Mouse (Mus musculus) liver, postnatal 0 days (tissue): Measurements from ENCODE around the gene Gm10197.

Experiments
- CTCF ChIP-seq: sonication (generic); IDR thresholded peaks from 2 replicates; pipeline ENCODE4 v1.5.1; 2016; ENCODE audit warnings: antibody characterized with exemption, low read depth
- EP300 ChIP-seq: IDR thresholded peaks from 2 replicates; pipeline ENCODE4 v1.6.1; 2016; ENCODE audit warnings: antibody characterized with exemption, low read depth, mild to moderate bottlenecking

- no peak for TF ChIP-seq CTCF
- no peak for TF ChIP-seq EP300
Measured at GRCm38 (mm10) chr19:53324866-53325265, 46.7 kb downstream of the Gm10197 start.
